Mouse (Mus musculus) limb, embryonic 14.5 days (tissue): ENCODE results near the gene Cdk6. TPM values are rescaled to one million over a fixed set of nuclear protein-coding genes. Genes with fewer than 3 reads are reported as not detected.

Experiments used
- ATAC-seq: fragments of 200-750 bp; cut with Nextera tagmentation; 2 replicates; pipeline ENCODE4 v1.8.0; 2017; ENCODE audit warnings: low read depth, moderate number of reproducible peaks, moderate TSS enrichment; ENCODE audit not compliant: low FRiP score
- DNase-seq: peaks from one replicate; pipeline ENCODE4 v3.0.0-alpha.2; 2015; ENCODE audit warnings: low spot score
- H3K27ac ChIP-seq: fragments of 300-500 bp; sonication (generic); replicated peaks from 2 replicates; pipeline ENCODE4 v1.5.1; 2014; ENCODE audit warnings: low read depth, mild to moderate bottlenecking, low read length, moderate library complexity, mixed read lengths
- H3K27me3 ChIP-seq: fragments of 300-500 bp; sonication (generic); 2 replicates; pipeline ENCODE4 v1.6.1; 2014; ENCODE audit warnings: low read length, mixed read lengths; ENCODE audit not compliant: control insufficient read depth, insufficient read depth
- H3K36me3 ChIP-seq: fragments of 300-500 bp; sonication (generic); 2 replicates; pipeline ENCODE4 v1.6.1; 2014; ENCODE audit warnings: mild to moderate bottlenecking, low read length, moderate library complexity, mixed read lengths; ENCODE audit not compliant: control insufficient read depth, insufficient read depth
- H3K4me1 ChIP-seq: fragments of 300-500 bp; sonication (generic); 2 replicates; pipeline ENCODE4 v1.6.1; 2014; ENCODE audit warnings: antibody characterized with exemption, low read length, mixed read lengths; ENCODE audit not compliant: control insufficient read depth, insufficient read depth
- H3K4me2 ChIP-seq: fragments of 300-500 bp; sonication (generic); replicated peaks from 2 replicates; pipeline ENCODE4 v1.6.1; 2014; ENCODE audit warnings: low read depth, mild to moderate bottlenecking, low read length, moderate library complexity; ENCODE audit not compliant: severe bottlenecking
- H3K4me3 ChIP-seq: fragments of 300-500 bp; sonication (generic); replicated peaks from 2 replicates; pipeline ENCODE4 v1.5.1; 2014; ENCODE audit warnings: low read length
- H3K9ac ChIP-seq: fragments of 300-500 bp; sonication (generic); 2 replicates; pipeline ENCODE4 v1.6.1; 2014; ENCODE audit warnings: mild to moderate bottlenecking, low read depth, low read length, moderate library complexity; ENCODE audit not compliant: severe bottlenecking
- H3K9me3 ChIP-seq: fragments of 300-500 bp; sonication (generic); 2 replicates; pipeline ENCODE4 v1.6.1; 2016; ENCODE audit warnings: low read length; ENCODE audit not compliant: control insufficient read depth
- POLR2A ChIP-seq: fragments of 200-500 bp; IDR thresholded peaks from 2 replicates; pipeline ENCODE4 v1.8.0; 2012; ENCODE audit warnings: inconsistent platforms, mild to moderate bottlenecking, moderate library complexity, borderline replicate concordance; ENCODE audit not compliant: insufficient read depth, insufficient read length; ENCODE audit errors: extremely low read depth
- whole genome bisulfite sequencing: fragments of 180-500 bp; shearing (Covaris S2); extraction: QIAGEN DNeasy Blood & Tissue Kit; methylation state at CpG from one replicate; pipeline ENCODE4 v1.1.7; 2014; 5-methylcytosine and 5-hydroxymethylcytosine counted together
- polyA plus RNA-seq, 2 experiments: library from polyadenylated mRNA; depleted of rRNA in 1 of 2; stranded (reverse) in 1 of 2; unstranded in 1 of 2; fragments of >200 nt; fragmentation: Nextera tagmentation in 1 of 2; extraction: Ambion mirVana in 1 of 2; gene quantifications; 2 replicates each; pipeline versions ENCODE4 v1.2.1 to v1.2.3; 2012 to 2014

The Cdk6 gene
- polyA plus RNA-seq, 2 experiments, result 11.3 to 23.8 TPM

DNA sequence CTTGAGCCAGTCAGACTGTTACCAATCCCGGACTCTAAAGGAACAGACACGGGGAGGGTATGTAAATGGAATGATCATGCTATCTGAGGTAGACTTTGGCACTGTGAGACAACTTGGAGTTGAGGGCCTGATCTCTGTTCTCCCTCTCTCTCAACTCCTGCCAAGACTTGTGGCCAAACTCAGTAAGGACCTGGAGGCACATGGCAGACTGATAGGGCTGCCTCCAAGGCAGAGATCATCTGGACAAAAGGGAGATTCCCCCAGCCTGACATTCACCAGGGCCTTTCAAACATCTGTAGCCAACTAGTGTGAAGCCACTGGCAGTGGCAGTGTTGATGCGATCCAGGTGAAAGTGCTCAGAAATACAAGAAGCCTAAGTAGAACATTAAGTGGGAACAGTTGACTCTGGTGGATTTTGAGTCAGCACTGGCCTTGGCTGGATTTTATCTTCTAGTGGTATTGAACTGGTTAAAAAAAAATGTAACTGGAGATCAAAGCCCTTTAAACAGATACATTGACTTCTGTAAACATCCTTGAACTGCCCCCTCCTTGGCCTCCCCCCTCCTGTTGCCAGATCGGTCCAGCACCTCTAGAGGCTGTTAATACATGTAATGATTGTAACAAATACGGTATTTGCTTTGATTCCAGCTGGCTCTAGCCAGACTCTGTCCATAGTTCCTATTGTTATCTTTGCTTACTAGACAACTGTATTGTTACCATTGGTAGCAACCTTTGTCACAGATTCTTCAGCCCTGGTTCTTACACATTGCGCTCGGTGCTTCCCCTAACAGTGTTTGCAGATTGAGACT, 125.0 kb downstream of the Cdk6 start:
- DNase-seq (no peak), ATAC-seq (no peak)
- no peak overlapping the region for H3K4me3 ChIP-seq
- H3K27me3 ChIP-seq, result no peaks in the 10 kb centered on the region
- H3K4me2 ChIP-seq, result no peak overlapping the region
- H3K9ac ChIP-seq, result no peak overlapping the region
- no peak for TF ChIP-seq POLR2A
- peaks cover 6% of the 10 kb centered on the region for H3K4me1 ChIP-seq
- no peaks in the 10 kb centered on the region for H3K36me3 ChIP-seq
- H3K9me3 ChIP-seq, result no peaks in the 10 kb centered on the region
- no peak overlapping the region for H3K27ac ChIP-seq
- 56% methylated on average over 7 of the region's 7 CpGs for WGBS

DNA sequence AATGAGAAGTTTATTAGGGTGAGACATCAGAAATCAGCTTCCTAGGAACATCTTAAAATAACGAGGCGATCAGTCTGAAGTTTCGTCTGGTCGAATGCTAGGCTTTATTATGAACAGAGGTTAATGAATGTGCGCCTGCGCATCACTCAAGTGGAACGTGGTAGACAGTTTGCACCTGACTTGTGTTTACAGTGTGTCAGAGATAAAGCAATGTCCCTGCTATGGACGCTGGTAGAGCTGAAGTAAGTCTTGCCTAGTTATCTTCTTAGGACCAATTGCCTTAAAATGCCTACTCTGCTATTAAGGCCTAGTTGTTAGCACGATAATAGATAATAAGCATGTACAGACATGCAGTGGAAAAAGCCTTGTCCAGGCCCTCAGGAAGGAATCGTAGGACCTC, 129.6 kb downstream of the Cdk6 start:
- H3K4me3 ChIP-seq, result no peak overlapping the region
- DNase-seq, result no peak
- whole genome bisulfite sequencing, result 76% methylated on average over 10 of the region's 10 CpGs
- no peak overlapping the region for H3K4me2 ChIP-seq
- TF ChIP-seq POLR2A, result no peak
- no peaks in the 10 kb centered on the region for H3K36me3 ChIP-seq
- no peak overlapping the region for H3K9ac ChIP-seq
- no peaks in the 10 kb centered on the region for H3K27me3 ChIP-seq
- ATAC-seq, result no peak
- no peak overlapping the region for H3K27ac ChIP-seq
- H3K4me1 ChIP-seq, result no peaks in the 10 kb centered on the region
- H3K9me3 ChIP-seq, result no peaks in the 10 kb centered on the region

DNA sequence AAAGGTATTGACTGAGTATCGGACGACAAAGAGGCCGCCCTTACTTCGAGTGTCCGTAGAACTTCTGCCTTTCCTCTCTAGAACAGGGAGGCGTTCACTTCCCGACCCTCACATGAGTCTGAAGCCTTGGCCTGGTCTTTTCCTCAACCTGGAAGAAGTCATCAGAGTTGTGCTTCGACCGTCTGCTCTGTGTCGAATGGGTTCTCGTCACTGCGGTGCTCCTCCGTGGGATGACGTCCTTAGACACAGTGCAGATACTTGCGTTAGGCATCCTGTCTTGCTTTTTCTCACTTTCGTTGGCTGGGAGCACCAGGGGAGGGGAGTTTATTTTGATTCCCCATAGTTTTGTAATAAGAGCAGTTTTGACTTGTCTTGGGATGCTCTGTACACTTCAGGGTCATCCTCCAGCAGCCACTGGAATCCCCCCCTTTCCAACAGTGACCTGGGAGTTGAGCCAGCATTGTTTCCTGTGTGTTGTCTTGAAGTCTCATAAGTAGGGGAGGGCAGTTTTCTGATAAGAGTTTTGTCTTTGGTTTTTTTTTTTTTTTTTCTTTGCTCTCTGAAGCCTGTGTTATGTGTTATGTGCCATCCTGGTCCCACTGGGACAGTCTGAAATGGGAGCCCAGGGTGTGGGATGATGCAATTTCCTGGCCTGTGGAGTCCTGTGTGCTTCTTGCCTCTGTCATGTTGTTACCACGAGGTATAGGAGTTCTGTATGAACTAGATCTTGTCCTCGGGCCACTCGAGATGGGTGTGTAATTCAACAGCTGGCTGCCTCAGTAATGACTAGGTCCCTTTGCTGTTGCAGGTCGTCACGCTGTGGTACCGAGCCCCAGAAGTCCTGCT, 131.2 kb downstream of the Cdk6 start:
- Histone ChIP-seq H3K27ac (no peak overlapping the region), H3K9me3 (no peaks in the 10 kb centered on the region), H3K4me3 (no peak overlapping the region), H3K4me1 (no peaks in the 10 kb centered on the region), H3K9ac (no peak overlapping the region), H3K36me3 (no peaks in the 10 kb centered on the region), H3K27me3 (no peaks in the 10 kb centered on the region), H3K4me2 (no peak overlapping the region)
- no peak for ATAC-seq
- no peak for DNase-seq
- 89% methylated on average over 22 of the region's 22 CpGs for WGBS
- TF ChIP-seq POLR2A, result no peak

DNA sequence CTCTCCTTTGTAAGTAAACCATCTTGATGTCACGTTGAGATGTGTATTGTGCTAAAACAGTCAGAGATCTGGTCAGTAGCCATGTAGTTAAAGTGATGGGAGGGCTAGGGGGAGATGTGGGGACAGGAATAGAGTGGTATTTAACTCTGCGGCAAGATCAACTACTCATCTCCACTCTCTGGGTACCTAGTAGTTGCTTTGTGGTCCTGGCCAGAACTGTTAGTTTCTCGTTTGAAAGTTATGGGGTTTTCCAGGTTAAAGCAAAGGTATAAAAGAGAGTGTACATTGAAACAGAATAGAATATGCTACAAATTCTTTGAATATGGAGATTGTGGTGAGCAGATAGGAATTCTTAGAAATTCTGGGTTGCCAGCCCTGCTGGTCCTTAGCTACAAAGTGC, 136.4 kb downstream of the Cdk6 start:
- H3K4me1 ChIP-seq, result no peaks in the 10 kb centered on the region
- H3K4me2 ChIP-seq, result no peak overlapping the region
- TF ChIP-seq POLR2A, result no peak
- ATAC-seq (no peak), DNase-seq (no peak)
- no peak overlapping the region for H3K9ac ChIP-seq
- no peak overlapping the region for H3K4me3 ChIP-seq
- H3K9me3 ChIP-seq, result no peaks in the 10 kb centered on the region
- 85% methylated on average over 3 of the region's 3 CpGs for WGBS
- no peaks in the 10 kb centered on the region for H3K36me3 ChIP-seq
- H3K27me3 ChIP-seq, result no peaks in the 10 kb centered on the region
- H3K27ac ChIP-seq, result no peak overlapping the region

DNA sequence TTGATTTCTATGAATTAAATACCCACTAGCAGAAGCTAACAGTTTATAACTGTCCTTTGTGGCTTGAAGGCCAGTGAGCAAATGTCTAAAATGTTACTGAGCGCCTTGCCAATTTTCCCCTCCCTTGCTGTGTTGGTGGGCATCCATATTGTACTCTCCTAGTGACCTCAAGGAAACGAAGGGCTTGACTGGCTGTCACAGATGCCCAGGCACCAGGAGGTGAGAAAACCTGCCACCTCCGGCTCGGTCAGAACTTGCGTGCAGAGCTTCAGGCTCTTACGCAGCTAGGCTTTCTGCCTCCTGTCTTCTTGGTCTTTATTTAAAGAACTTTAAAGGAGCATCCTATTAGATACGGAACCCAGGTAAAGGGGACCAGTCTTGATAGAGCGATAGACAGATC, 136.9 kb downstream of the Cdk6 start:
- no peaks in the 10 kb centered on the region for H3K27me3 ChIP-seq
- no peak overlapping the region for H3K4me2 ChIP-seq
- no peak overlapping the region for H3K9ac ChIP-seq
- no peak overlapping the region for H3K4me3 ChIP-seq
- no peak overlapping the region for H3K27ac ChIP-seq
- DNase-seq, result no peak
- no peak for ATAC-seq
- no peak for TF ChIP-seq POLR2A
- H3K36me3 ChIP-seq, result no peaks in the 10 kb centered on the region
- 85% methylated on average over 8 of the region's 8 CpGs for whole genome bisulfite sequencing
- H3K4me1 ChIP-seq, result no peaks in the 10 kb centered on the region
- H3K9me3 ChIP-seq, result no peaks in the 10 kb centered on the region
